Mouse (Mus musculus) megakaryocyte, embryonic 14.5 days (primary cell): ENCODE measurements around the gene Gad1. TPM values are rescaled to one million over a fixed set of nuclear protein-coding genes. Genes with fewer than 3 reads are reported as not detected.

ENCODE experiments used
- H3K27me3 ChIP-seq: replicated peaks from 2 replicates; pipeline ENCODE3; 2012; ENCODE audit warnings: inconsistent platforms
- H3K36me3 ChIP-seq: replicated peaks from 2 replicates; pipeline ENCODE3; 2012; ENCODE audit warnings: low read length, inconsistent platforms, mixed read lengths
- H3K4me1 ChIP-seq: 2 replicates; pipeline ENCODE4 v1.6.1; 2012; ENCODE audit warnings: inconsistent platforms
- H3K4me3 ChIP-seq: replicated peaks from 2 replicates; pipeline ENCODE3; 2012; ENCODE audit warnings: moderate library complexity, mild to moderate bottlenecking, inconsistent platforms
- H3K9me3 ChIP-seq: 2 replicates; pipeline ENCODE4 v1.6.1; 2012; ENCODE audit warnings: inconsistent platforms
- FLI1 ChIP-seq: IDR thresholded peaks from 2 replicates; pipeline ENCODE4 v1.6.1; 2012; ENCODE audit warnings: low read length, inconsistent platforms, mixed read lengths
- GATA1 ChIP-seq: IDR thresholded peaks from 3 replicates; pipeline ENCODE4 v1.6.1; 2012; ENCODE audit warnings: mixed read lengths, low read length, inconsistent platforms, borderline replicate concordance
- polyA plus RNA-seq: library from polyadenylated mRNA; stranded (reverse); fragments of >175 nt; gene quantifications from 2 replicates; pipeline ENCODE4 v1.2.3, GENCODE M21; 2012; ENCODE audit warnings: low replicate concordance; ENCODE audit not compliant: insufficient read depth

The Gad1 gene
- polyA plus RNA-seq, 1 experiment: 0.34 TPM

DNA sequence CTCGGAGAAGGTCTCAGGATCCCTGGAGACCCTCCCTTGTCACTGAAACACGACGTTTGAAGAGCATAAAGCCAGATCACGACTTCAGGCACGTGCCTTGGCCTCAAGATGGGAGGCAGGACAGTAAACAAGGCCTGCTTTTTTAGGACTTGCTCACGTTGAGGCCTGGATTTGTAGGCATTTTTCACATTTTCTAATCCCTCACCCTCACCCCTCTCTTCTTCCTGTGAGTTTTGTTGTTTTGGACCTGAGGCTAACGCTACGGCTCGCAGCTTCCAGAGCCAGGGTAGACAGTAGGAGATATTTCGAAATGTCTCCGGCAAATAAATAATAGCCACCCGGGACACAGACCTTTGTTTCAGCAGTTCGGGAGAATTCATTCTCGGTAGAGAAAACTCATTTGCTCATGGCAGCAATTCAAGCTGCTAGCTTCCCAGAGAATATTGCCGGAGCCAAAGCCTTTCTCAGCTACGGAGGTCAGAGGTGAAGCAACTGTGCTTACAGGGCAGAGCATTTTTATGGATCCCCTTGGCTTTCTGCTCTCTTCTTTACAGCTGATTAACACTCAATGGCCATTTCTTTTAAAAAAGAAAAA, 90.2 kb downstream of the Gad1 start:
- H3K36me3 ChIP-seq: no peaks in the 10 kb centered on the region
- H3K4me1 ChIP-seq: no peaks in the 10 kb centered on the region
- no peak for TF ChIP-seq FLI1
- no peak for TF ChIP-seq GATA1
- H3K4me3 ChIP-seq: no peak overlapping the region
- peaks cover 6% of the 10 kb centered on the region for H3K9me3 ChIP-seq
- peaks cover 6% of the 10 kb centered on the region for H3K27me3 ChIP-seq

DNA sequence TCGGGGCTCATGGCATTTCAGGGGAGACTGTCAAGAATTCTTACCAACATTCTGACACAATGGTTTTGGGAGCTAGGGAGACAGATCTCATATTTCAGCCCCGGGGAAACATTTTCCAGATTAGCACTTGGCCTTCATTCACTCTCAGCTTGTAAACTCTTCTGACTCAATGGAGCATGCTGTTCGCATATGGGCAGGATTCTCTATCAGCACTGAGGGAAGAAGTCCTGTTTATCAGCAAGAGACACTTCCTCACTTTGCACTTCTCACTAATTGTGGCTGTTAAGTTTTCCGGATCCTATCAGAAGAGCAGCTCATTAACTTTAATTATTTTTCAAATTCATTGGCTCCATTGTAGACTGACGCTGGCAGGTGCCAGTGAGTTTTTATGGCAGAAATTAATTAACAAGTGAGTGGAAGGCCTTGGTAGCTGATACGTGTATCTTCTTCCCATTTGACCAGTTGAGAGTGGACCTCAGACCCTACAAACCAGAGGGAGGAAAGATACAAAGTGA, 92.5 kb downstream of the Gad1 start:
- Histone ChIP-seq H3K9me3 (peaks cover 4% of the 10 kb centered on the region), H3K36me3 (no peaks in the 10 kb centered on the region), H3K27me3 (peaks cover 6% of the 10 kb centered on the region), H3K4me1 (peaks cover 2% of the 10 kb centered on the region; the same call in 1 of the 2 replicates), H3K4me3 (no peak overlapping the region)
- TF ChIP-seq FLI1 (no peak), GATA1 (no peak)

DNA sequence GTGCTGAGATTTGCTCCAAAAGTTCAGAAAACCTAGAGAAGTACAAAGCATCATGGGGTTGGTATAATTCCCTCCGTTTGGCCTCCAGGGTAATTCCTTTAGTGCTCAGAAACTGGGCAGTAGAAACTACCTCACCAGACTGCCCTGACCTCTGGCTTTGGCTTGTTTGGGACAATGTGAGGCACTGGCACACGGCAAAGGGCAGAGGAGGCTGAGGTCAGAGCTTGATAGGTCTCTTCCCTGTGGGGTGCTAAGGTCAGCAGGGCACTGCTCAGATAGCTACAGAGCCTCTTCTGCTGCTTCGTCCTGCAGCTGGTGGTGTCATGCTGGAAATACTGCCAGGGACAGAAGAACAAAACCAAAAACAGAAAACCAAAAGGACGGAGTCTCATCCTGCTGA, 94.8 kb downstream of the Gad1 start:
- no peaks in the 10 kb centered on the region for H3K36me3 ChIP-seq
- TF ChIP-seq FLI1 (no peak), GATA1 (no peak)
- peaks cover 10% of the 10 kb centered on the region for H3K9me3 ChIP-seq
- H3K4me1 ChIP-seq: peaks cover 9% of the 10 kb centered on the region
- peaks cover 6% of the 10 kb centered on the region for H3K27me3 ChIP-seq
- no peak overlapping the region for H3K4me3 ChIP-seq

DNA sequence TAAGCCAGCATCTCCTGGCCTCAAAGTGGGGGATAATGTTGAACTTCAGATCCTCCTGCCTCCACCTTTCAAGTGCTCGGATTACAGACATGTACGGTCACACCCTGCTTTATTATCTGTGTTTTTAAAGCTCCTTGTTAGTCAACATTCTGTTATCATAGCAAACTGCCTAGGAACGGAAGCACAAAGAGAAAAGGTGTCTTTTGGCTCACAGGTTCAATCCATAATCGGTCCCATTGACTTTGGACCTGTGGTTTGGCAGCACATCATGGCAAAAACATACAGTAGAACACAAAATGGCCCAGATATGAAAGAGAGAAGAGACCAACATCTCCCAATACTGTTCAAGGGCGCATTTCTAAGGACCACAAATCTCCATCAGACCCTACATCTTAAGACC, 95.4 kb downstream of the Gad1 start:
- H3K9me3 ChIP-seq: peaks cover 10% of the 10 kb centered on the region
- H3K4me3 ChIP-seq: no peak overlapping the region
- TF ChIP-seq GATA1: no peak
- TF ChIP-seq FLI1: no peak
- H3K27me3 ChIP-seq: peaks cover 6% of the 10 kb centered on the region
- peaks cover 9% of the 10 kb centered on the region for H3K4me1 ChIP-seq
- no peaks in the 10 kb centered on the region for H3K36me3 ChIP-seq

DNA sequence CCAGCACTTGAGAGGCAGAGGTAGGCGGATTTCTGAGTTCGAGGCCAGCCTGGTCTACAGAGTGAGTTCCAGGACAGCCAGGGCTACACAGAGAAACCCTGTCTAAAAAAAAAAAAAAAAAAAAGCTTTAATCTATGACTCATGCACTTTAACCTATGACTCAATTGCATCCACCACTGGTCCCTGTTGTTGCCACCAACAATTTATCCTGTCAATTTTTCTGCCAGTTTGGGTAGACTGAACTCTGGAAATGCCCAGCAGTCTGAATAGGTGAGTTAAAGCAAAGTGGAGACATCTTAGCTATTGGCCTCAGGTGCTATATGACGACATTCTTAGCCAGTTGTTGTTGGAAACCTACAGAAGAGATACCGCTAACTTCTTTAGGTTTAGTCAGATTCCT, 96.6 kb downstream of the Gad1 start:
- no peak overlapping the region for H3K4me3 ChIP-seq
- H3K36me3 ChIP-seq: no peaks in the 10 kb centered on the region
- TF ChIP-seq GATA1 (no peak), FLI1 (no peak)
- peaks cover 11% of the 10 kb centered on the region for H3K4me1 ChIP-seq
- H3K9me3 ChIP-seq: peaks cover 10% of the 10 kb centered on the region
- peaks cover 6% of the 10 kb centered on the region for H3K27me3 ChIP-seq

Other genes with a start within 250 kb of the Gad1 start
- gene Sp5, start 78.1 kb upstream of the Gad1 start, polyA plus RNA-seq: not detected in 2 replicates
- not detected in 2 replicates for gene Erich2, start 44.3 kb upstream of the Gad1 start, polyA plus RNA-seq
- gene Gorasp2, start 108.5 kb downstream of the Gad1 start, polyA plus RNA-seq: 84.7 and 135 TPM in 2 replicates
- gene Gm26558, start 109.0 kb downstream of the Gad1 start, polyA plus RNA-seq: 3.1 and 16.9 TPM in 2 replicates